Mouse (Mus musculus): ENCODE measurements around the gene Cyld.

DNA sequence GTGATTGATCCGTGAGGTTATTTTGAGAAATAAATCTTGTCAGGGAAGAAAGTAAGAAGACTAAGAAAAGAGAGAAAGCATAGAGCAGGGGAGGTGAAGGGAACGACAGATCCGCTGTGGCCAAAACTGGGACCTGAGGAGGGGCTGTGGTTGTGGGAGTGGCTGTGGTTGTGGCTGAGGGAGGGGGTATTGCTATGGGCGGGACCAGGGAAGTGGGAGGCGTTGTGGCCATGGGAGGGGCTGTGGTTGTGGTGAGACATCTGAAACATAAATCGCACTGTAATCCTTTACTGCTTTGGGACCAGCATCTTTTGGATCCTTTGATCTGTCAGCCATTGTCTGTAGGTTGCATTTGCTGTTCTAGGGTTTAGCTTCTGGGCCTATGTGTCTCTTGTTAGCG, 74.4 kb downstream of the Cyld start:
- no peak for TF ChIP-seq CTCF (IDR thresholded peaks at IDR 0.05; ENCODE audit: low read depth)
- TF ChIP-seq EP300 (IDR thresholded peaks at IDR 0.05; ENCODE audit: low read depth) = no peak
